Mouse (Mus musculus) midbrain, embryonic 12.5 days (tissue): ENCODE results near the gene Gm11562. TPM values are rescaled to one million over a fixed set of nuclear protein-coding genes. Genes with fewer than 3 reads are reported as not detected.
"Not testable (repeated sequence)": the region's sequence is repeated elsewhere in the genome, so short reads cannot be mapped to it uniquely, and the experiment has no call there.

ENCODE experiments used
- ATAC-seq: fragments of 200-750 bp; cut with Nextera tagmentation; 2 replicates; pipeline ENCODE4 v1.8.0; 2017; ENCODE audit warnings: low read depth, moderate TSS enrichment, moderate library complexity; ENCODE audit not compliant: low FRiP score
- H3K27ac ChIP-seq: fragments of 300-500 bp; sonication (generic); replicated peaks from 2 replicates; pipeline ENCODE4 v1.5.1; 2016; ENCODE audit warnings: mild to moderate bottlenecking
- H3K27me3 ChIP-seq: fragments of 300-500 bp; sonication (generic); 2 replicates; pipeline ENCODE4 v1.6.1; 2016; ENCODE audit warnings: mild to moderate bottlenecking
- H3K36me3 ChIP-seq: fragments of 300-500 bp; sonication (generic); 2 replicates; pipeline ENCODE4 v1.6.1; 2016
- H3K4me1 ChIP-seq: fragments of 300-500 bp; sonication (generic); 2 replicates; pipeline ENCODE4 v1.6.1; 2016
- H3K4me2 ChIP-seq: fragments of 300-500 bp; sonication (generic); replicated peaks from 2 replicates; pipeline ENCODE4 v1.6.1; 2016; ENCODE audit warnings: mild to moderate bottlenecking, moderate library complexity
- H3K4me3 ChIP-seq: fragments of 300-500 bp; sonication (generic); 2 replicates; pipeline ENCODE4 v1.5.1; 2016; ENCODE audit warnings: mild to moderate bottlenecking
- H3K9ac ChIP-seq: fragments of 300-500 bp; sonication (generic); replicated peaks from 2 replicates; pipeline ENCODE4 v1.6.1; 2016; ENCODE audit warnings: mild to moderate bottlenecking, moderate library complexity
- H3K9me3 ChIP-seq: fragments of 300-500 bp; sonication (generic); 2 replicates; pipeline ENCODE4 v1.6.1; 2016; ENCODE audit warnings: mild to moderate bottlenecking
- WGBS: fragments of 180-500 bp; shearing (Covaris S2); methylation state at CpG from one replicate; pipeline ENCODE4 v1.1.7; 2016; 5-methylcytosine and 5-hydroxymethylcytosine counted together
- polyA plus RNA-seq: library from polyadenylated mRNA; unstranded; fragments of >200 nt; fragmentation: Nextera tagmentation; extraction: Ambion mirVana; gene quantifications from 2 replicates; pipeline ENCODE4 v1.2.1, GENCODE M21; 2016

Gene Gm11562
- polyA plus RNA-seq, 1 experiment from 2014 or later = not detected

GRCm38 (mm10) chr11:99634653-99635134, 14.5 kb upstream of the Gm11562 start, which contains the start of gene Krtap4-2:
Krtap4-2 (minus strand) TSS chr11:99635084.
- Histone ChIP-seq H3K4me2 (no peak within 1 kb of the TSS), H3K9me3 (no peaks in the 10 kb centered on the region), H3K9ac (no peak within 1 kb of the TSS), H3K27ac (no peak within 1 kb of the TSS), H3K4me3 (no peak within 1 kb of the TSS), H3K36me3 (no peaks in the 10 kb centered on the region), H3K4me1 (0 out of 2 replicates have a peak, but pooled peaks cover 2% of the 10 kb centered on the region), H3K27me3 (no peaks in the 10 kb centered on the region)
- WGBS = 35% methylated on average over 8 of the region's 8 CpGs
- ATAC-seq = no peak

- no peak for ATAC-seq
- 79% methylated on average over 2 of the region's 2 CpGs for WGBS
- Histone ChIP-seq H3K4me1 (0 out of 2 replicates have a peak, but pooled peaks cover 2% of the 10 kb centered on the region), H3K4me2 (no peak overlapping the region), H3K27me3 (no peaks in the 10 kb centered on the region), H3K9me3 (no peaks in the 10 kb centered on the region), H3K4me3 (no peak overlapping the region), H3K9ac (no peak overlapping the region), H3K36me3 (no peaks in the 10 kb centered on the region), H3K27ac (no peak overlapping the region)
These were observed 13.1 kb upstream of the Gm11562 start for GRCm38 (mm10) chr11:99633293-99633692.

GRCm38 (mm10) chr11:99630890-99631289, 10.7 kb upstream of the Gm11562 start:
- no peak overlapping the region for H3K27ac ChIP-seq
- H3K9ac ChIP-seq = no peak overlapping the region
- no peak overlapping the region for H3K4me2 ChIP-seq
- H3K9me3 ChIP-seq = no peaks in the 10 kb centered on the region
- H3K27me3 ChIP-seq = no peaks in the 10 kb centered on the region
- ATAC-seq = no peak
- H3K36me3 ChIP-seq = no peaks in the 10 kb centered on the region
- WGBS = 79% methylated on average over 3 of the region's 3 CpGs
- 0 out of 2 replicates have a peak, but pooled peaks cover 2% of the 10 kb centered on the region for H3K4me1 ChIP-seq
- no peak overlapping the region for H3K4me3 ChIP-seq

GRCm38 (mm10) chr11:99628138-99628537, 7.9 kb upstream of the Gm11562 start, which contains the start of gene Krtap4-1:
Krtap4-1 (minus strand) TSS chr11:99628238.
- Histone ChIP-seq H3K4me1 (no peaks in the 10 kb centered on the region), H3K27me3 (no peaks in the 10 kb centered on the region), H3K9ac (no peak within 1 kb of the TSS), H3K4me3 (no peak within 1 kb of the TSS), H3K27ac (no peak within 1 kb of the TSS), H3K4me2 (no peak within 1 kb of the TSS), H3K9me3 (no peaks in the 10 kb centered on the region), H3K36me3 (no peaks in the 10 kb centered on the region)
- 83% methylated on average over 4 of the region's 4 CpGs for WGBS
- ATAC-seq = no peak

GRCm38 (mm10) chr11:99614796-99615363, 5.4 kb downstream of the Gm11562 start, which contains the start of gene Krtap2-4:
Krtap2-4 (minus strand) TSS chr11:99614846.
- H3K4me1 ChIP-seq = no peaks in the 10 kb centered on the region
- no peak within 1 kb of the TSS for H3K27ac ChIP-seq
- no peak for ATAC-seq
- H3K4me2 ChIP-seq = no peak within 1 kb of the TSS
- no peaks in the 10 kb centered on the region for H3K36me3 ChIP-seq
- no peaks in the 10 kb centered on the region for H3K27me3 ChIP-seq
- no peak within 1 kb of the TSS for H3K9ac ChIP-seq
- WGBS = 81% methylated on average over 3 of the region's 3 CpGs
- H3K4me3 ChIP-seq = no peak within 1 kb of the TSS
- no peaks in the 10 kb centered on the region for H3K9me3 ChIP-seq

GRCm38 (mm10) chr11:99610089-99610488, 10.1 kb downstream of the Gm11562 start, which contains the start of gene Gm11937:
Gm11937 (minus strand) TSS chr11:99610189.
- not testable (repeated sequence) for H3K9me3 ChIP-seq, H3K4me3 ChIP-seq, H3K27ac ChIP-seq, H3K36me3 ChIP-seq, H3K4me1 ChIP-seq, H3K27me3 ChIP-seq, H3K4me2 ChIP-seq, H3K9ac ChIP-seq, ATAC-seq
- WGBS = 73% methylated on average over 1 of the region's 2 CpGs

GRCm38 (mm10) chr11:99609126-99609525, 11.1 kb downstream of the Gm11562 start:
- WGBS = 69% methylated on average over 1 of the region's 1 CpGs
- Histone ChIP-seq H3K4me3 (no peak overlapping the region), H3K4me2 (no peak overlapping the region), H3K36me3 (no peaks in the 10 kb centered on the region), H3K27ac (no peak overlapping the region), H3K4me1 (no peaks in the 10 kb centered on the region), H3K27me3 (no peaks in the 10 kb centered on the region), H3K9ac (no peak overlapping the region), H3K9me3 (no peaks in the 10 kb centered on the region)
- no peak for ATAC-seq

GRCm38 (mm10) chr11:99603208-99603607, 17.0 kb downstream of the Gm11562 start, which contains the start of gene Gm11938:
Gm11938 (minus strand) TSS chr11:99603308.
- H3K27ac ChIP-seq, ATAC-seq, H3K4me2 ChIP-seq, H3K9me3 ChIP-seq, H3K4me1 ChIP-seq, H3K27me3 ChIP-seq, H3K4me3 ChIP-seq, H3K9ac ChIP-seq, H3K36me3 ChIP-seq: not testable (repeated sequence)
- 68% methylated on average over 1 of the region's 1 CpGs for WGBS

GRCm38 (mm10) chr11:99597742-99598141, 22.5 kb downstream of the Gm11562 start, which contains the start of gene Krtap9-3:
Krtap9-3 (minus strand) TSS chr11:99598105.
- ATAC-seq, H3K4me2 ChIP-seq, H3K9ac ChIP-seq, H3K9me3 ChIP-seq, H3K36me3 ChIP-seq, H3K4me1 ChIP-seq, H3K27me3 ChIP-seq, H3K4me3 ChIP-seq, H3K27ac ChIP-seq: not testable (repeated sequence)
- 87% methylated on average over 6 of the region's 6 CpGs for WGBS

GRCm38 (mm10) chr11:99590981-99591380, 29.3 kb downstream of the Gm11562 start, which contains the start of gene Krtap1-3:
Krtap1-3 (minus strand) TSS chr11:99591339.
- no peak for ATAC-seq
- Histone ChIP-seq H3K27ac (no peak within 1 kb of the TSS), H3K27me3 (no peaks in the 10 kb centered on the region), H3K4me2 (no peak within 1 kb of the TSS), H3K9me3 (no peaks in the 10 kb centered on the region), H3K9ac (no peak within 1 kb of the TSS), H3K4me1 (no peaks in the 10 kb centered on the region), H3K36me3 (no peaks in the 10 kb centered on the region), H3K4me3 (no peak within 1 kb of the TSS)
- 88% methylated on average over 6 of the region's 6 CpGs for WGBS

- 92% methylated on average over 7 of the region's 7 CpGs for WGBS
- H3K4me1 ChIP-seq = no peaks in the 10 kb centered on the region
- no peak for ATAC-seq
- no peaks in the 10 kb centered on the region for H3K9me3 ChIP-seq
- H3K27me3 ChIP-seq = no peaks in the 10 kb centered on the region
- H3K4me3 ChIP-seq = no peak overlapping the region
- H3K36me3 ChIP-seq = no peaks in the 10 kb centered on the region
- no peak overlapping the region for H3K27ac ChIP-seq
- no peak overlapping the region for H3K4me2 ChIP-seq
- H3K9ac ChIP-seq = no peak overlapping the region
These were observed 35.1 kb downstream of the Gm11562 start for GRCm38 (mm10) chr11:99585096-99585495.

GRCm38 (mm10) chr11:99583245-99583704, 37.0 kb downstream of the Gm11562 start, which contains the start of gene Krtap1-4:
Krtap1-4 (minus strand) TSS chr11:99583654.
- H3K9ac ChIP-seq = no peak within 1 kb of the TSS
- H3K4me2 ChIP-seq = no peak within 1 kb of the TSS
- H3K27me3 ChIP-seq = no peaks in the 10 kb centered on the region
- H3K4me3 ChIP-seq = no peak within 1 kb of the TSS
- H3K9me3 ChIP-seq = no peaks in the 10 kb centered on the region
- WGBS = 87% methylated on average over 5 of the region's 5 CpGs
- H3K4me1 ChIP-seq = no peaks in the 10 kb centered on the region
- no peaks in the 10 kb centered on the region for H3K36me3 ChIP-seq
- no peak within 1 kb of the TSS for H3K27ac ChIP-seq
- ATAC-seq = no peak
